Mouse (Mus musculus) embryonic facial prominence, embryonic 10.5 days (tissue): ENCODE data around the gene Ppcdc. TPM values are rescaled to one million over a fixed set of nuclear protein-coding genes. Genes with fewer than 3 reads are reported as not detected.
"Not testable (repeated sequence)": the region's sequence is repeated elsewhere in the genome, so short reads cannot be mapped to it uniquely, and the experiment has no call there.

Experiments
- DNase-seq: peaks from one replicate; pipeline ENCODE4 v3.0.0-alpha.2; 2017; ENCODE audit warnings: low spot score
- H3K27ac ChIP-seq: fragments of 300-500 bp; sonication (generic); replicated peaks from 2 replicates; pipeline ENCODE4 v1.5.1; 2016; ENCODE audit warnings: mild to moderate bottlenecking
- H3K27me3 ChIP-seq: fragments of 300-500 bp; sonication (generic); replicated peaks from 2 replicates; pipeline ENCODE4 v1.6.1; 2016; ENCODE audit warnings: low read depth, mild to moderate bottlenecking; ENCODE audit not compliant: poor library complexity, severe bottlenecking
- H3K36me3 ChIP-seq: fragments of 300-500 bp; sonication (generic); replicated peaks from 2 replicates; pipeline ENCODE4 v1.6.1; 2016; ENCODE audit warnings: mild to moderate bottlenecking, moderate library complexity
- H3K4me1 ChIP-seq: fragments of 300-500 bp; sonication (generic); 2 replicates; pipeline ENCODE4 v1.6.1; 2016
- H3K4me3 ChIP-seq: fragments of 300-500 bp; sonication (generic); 2 replicates; pipeline ENCODE4 v1.5.1; 2016; ENCODE audit warnings: mild to moderate bottlenecking, moderate library complexity
- H3K9me3 ChIP-seq: fragments of 300-500 bp; sonication (generic); 2 replicates; pipeline ENCODE4 v1.6.1; 2016; ENCODE audit warnings: mild to moderate bottlenecking
- WGBS: fragments of 180-500 bp; shearing (Covaris S2); methylation state at CpG from one replicate; pipeline ENCODE4 v1.1.7; 2016; 5-methylcytosine and 5-hydroxymethylcytosine counted together
- polyA plus RNA-seq: library from polyadenylated mRNA; unstranded; fragments of >200 nt; fragmentation: Nextera tagmentation; extraction: Ambion mirVana; gene quantifications from 2 replicates; pipeline ENCODE4 v1.2.1, GENCODE M21; 2016

Ppcdc gene
- polyA plus RNA-seq, 1 experiment from 2014 or later = 25.4 TPM

GRCm38 (mm10) chr9:57440620-57441019 is 696 bp upstream of the Ppcdc start:
- 93% methylated on average over 1 of the region's 1 CpGs for WGBS

GRCm38 (mm10) chr9:57439083-57439482 is 841 bp downstream of the Ppcdc start:
- 59% methylated on average over 7 of the region's 7 CpGs for WGBS
- peaks cover 3% of the 10 kb centered on the region; the same call in 1 of the 2 replicates for H3K36me3 ChIP-seq
- H3K9me3 ChIP-seq = no peaks in the 10 kb centered on the region
- H3K4me3 ChIP-seq = peak overlapping the region; percentile 61
- DNase-seq = no peak
- H3K4me1 ChIP-seq = peaks cover 22% of the 10 kb centered on the region
- no peaks in the 10 kb centered on the region for H3K27me3 ChIP-seq
- H3K27ac ChIP-seq = peak overlapping the region; percentile 88; the same call in 1 of the 2 replicates

More at GRCm38 (mm10) chr9:57440620-57441019, 696 bp upstream of the Ppcdc start:
- Histone ChIP-seq H3K36me3 (peaks cover 3% of the 10 kb centered on the region; the same call in 1 of the 2 replicates), H3K27ac (no peak overlapping the region), H3K27me3 (no peaks in the 10 kb centered on the region), H3K4me1 (peaks cover 22% of the 10 kb centered on the region), H3K4me3 (no peak overlapping the region), H3K9me3 (no peaks in the 10 kb centered on the region)
- DNase-seq = no peak

- WGBS = 78% methylated on average over 10 of the region's 10 CpGs
- no peak overlapping the region; the same call in 1 of the 2 replicates for H3K27ac ChIP-seq
- peaks cover 29% of the 10 kb centered on the region for H3K4me1 ChIP-seq
- no peaks in the 10 kb centered on the region; the same call in 1 of the 2 replicates for H3K36me3 ChIP-seq
- H3K4me3 ChIP-seq = no peak overlapping the region
- H3K27me3 ChIP-seq = no peaks in the 10 kb centered on the region
- H3K9me3 ChIP-seq = no peaks in the 10 kb centered on the region
- DNase-seq = no peak
Measured at GRCm38 (mm10) chr9:57437896-57438614, 1.9 kb downstream of the Ppcdc start.

GRCm38 (mm10) chr9:57436166-57436565 is 3.8 kb downstream of the Ppcdc start:
- Histone ChIP-seq H3K4me1 (peaks cover 36% of the 10 kb centered on the region), H3K27ac (no peak overlapping the region), H3K27me3 (no peaks in the 10 kb centered on the region), H3K36me3 (no peaks in the 10 kb centered on the region), H3K4me3 (no peak overlapping the region), H3K9me3 (no peaks in the 10 kb centered on the region)
- 90% methylated on average over 5 of the region's 5 CpGs for WGBS
- DNase-seq = no peak

GRCm38 (mm10) chr9:57434405-57435165 is 5.3 kb downstream of the Ppcdc start:
- Histone ChIP-seq H3K9me3 (no peaks in the 10 kb centered on the region), H3K27me3 (no peaks in the 10 kb centered on the region), H3K4me1 (peaks cover 41% of the 10 kb centered on the region), H3K27ac (no peak overlapping the region), H3K4me3 (no peak overlapping the region), H3K36me3 (no peaks in the 10 kb centered on the region)
- 86% methylated on average over 11 of the region's 11 CpGs for WGBS
- DNase-seq = no peak

- peak; percentile 80 for DNase-seq
Measured at GRCm38 (mm10) chr9:57433097-57434032, 6.6 kb downstream of the Ppcdc start.

GRCm38 (mm10) chr9:57432480-57432879 is 7.4 kb downstream of the Ppcdc start:
- 86% methylated on average over 3 of the region's 3 CpGs for WGBS
- 0 out of 2 replicates have a peak overlapping the region, but pooled peaks have one; percentile 58 for H3K27ac ChIP-seq

More at GRCm38 (mm10) chr9:57433097-57434032, 6.6 kb downstream of the Ppcdc start:
- H3K27me3 ChIP-seq = no peaks in the 10 kb centered on the region
- H3K9me3 ChIP-seq = no peaks in the 10 kb centered on the region
- H3K4me1 ChIP-seq = peaks cover 37% of the 10 kb centered on the region
- 17% methylated on average over 11 of the region's 11 CpGs for WGBS
- H3K36me3 ChIP-seq = no peaks in the 10 kb centered on the region
- H3K27ac ChIP-seq = peak overlapping the region; percentile 58
- no peak overlapping the region for H3K4me3 ChIP-seq

GRCm38 (mm10) chr9:57431202-57431601 is 8.7 kb downstream of the Ppcdc start:
- 31% methylated on average over 9 of the region's 9 CpGs for WGBS
- H3K27ac ChIP-seq = peak overlapping the region; percentile 27; the same call in 1 of the 2 replicates
- no peak for DNase-seq

More at GRCm38 (mm10) chr9:57432480-57432879, 7.4 kb downstream of the Ppcdc start:
- Histone ChIP-seq H3K36me3 (no peaks in the 10 kb centered on the region), H3K4me1 (peaks cover 38% of the 10 kb centered on the region), H3K9me3 (no peaks in the 10 kb centered on the region), H3K4me3 (no peak overlapping the region), H3K27me3 (no peaks in the 10 kb centered on the region)
- DNase-seq = no peak

GRCm38 (mm10) chr9:57428391-57428790 is 11.5 kb downstream of the Ppcdc start:
- Histone ChIP-seq H3K4me3 (no peak overlapping the region), H3K4me1 (peaks cover 26% of the 10 kb centered on the region), H3K27ac (peak overlapping the region; percentile 31), H3K9me3 (no peaks in the 10 kb centered on the region), H3K36me3 (no peaks in the 10 kb centered on the region), H3K27me3 (no peaks in the 10 kb centered on the region)
- 69% methylated on average over 4 of the region's 4 CpGs for WGBS
- no peak for DNase-seq

More at GRCm38 (mm10) chr9:57431202-57431601, 8.7 kb downstream of the Ppcdc start:
- Histone ChIP-seq H3K27me3 (no peaks in the 10 kb centered on the region), H3K4me1 (peaks cover 30% of the 10 kb centered on the region), H3K36me3 (no peaks in the 10 kb centered on the region), H3K9me3 (no peaks in the 10 kb centered on the region), H3K4me3 (no peak overlapping the region)

GRCm38 (mm10) chr9:57427937-57428336 is 12.0 kb downstream of the Ppcdc start:
- 66% methylated on average over 4 of the region's 4 CpGs for WGBS
- DNase-seq = no peak

GRCm38 (mm10) chr9:57427123-57427522 is 12.8 kb downstream of the Ppcdc start:
- not testable (repeated sequence) for H3K27ac ChIP-seq, H3K27me3 ChIP-seq, H3K36me3 ChIP-seq, H3K9me3 ChIP-seq, DNase-seq, H3K4me3 ChIP-seq
- 83% methylated on average over 4 of the region's 4 CpGs for WGBS
- peaks cover 18% of the 10 kb centered on the region for H3K4me1 ChIP-seq

More at GRCm38 (mm10) chr9:57427937-57428336, 12.0 kb downstream of the Ppcdc start:
- H3K27ac ChIP-seq = peak overlapping the region; percentile 31
- H3K36me3 ChIP-seq = no peaks in the 10 kb centered on the region
- H3K4me1 ChIP-seq = peaks cover 22% of the 10 kb centered on the region
- no peaks in the 10 kb centered on the region for H3K27me3 ChIP-seq
- H3K9me3 ChIP-seq = no peaks in the 10 kb centered on the region
- H3K4me3 ChIP-seq = no peak overlapping the region

- Histone ChIP-seq H3K4me1 (peaks cover 26% of the 10 kb centered on the region), H3K9me3 (no peaks in the 10 kb centered on the region), H3K27me3 (no peaks in the 10 kb centered on the region), H3K4me3 (no peak overlapping the region), H3K27ac (no peak overlapping the region), H3K36me3 (no peaks in the 10 kb centered on the region)
- 84% methylated on average over 3 of the region's 3 CpGs for WGBS
- DNase-seq = no peak
Measured at GRCm38 (mm10) chr9:57425116-57425515, 14.8 kb downstream of the Ppcdc start.
